Mouse (Mus musculus) neural tube, embryonic 13.5 days (tissue): Measurements from ENCODE around the gene Gm13691. TPM values are rescaled to one million over a fixed set of nuclear protein-coding genes. Genes with fewer than 3 reads are reported as not detected.
"Not testable (repeated sequence)": the region's sequence is repeated elsewhere in the genome, so short reads cannot be mapped to it uniquely, and the experiment has no call there.

Experiments
- ATAC-seq: fragments of 200-750 bp; cut with Nextera tagmentation; 2 replicates; pipeline ENCODE4 v1.8.0; 2017; ENCODE audit warnings: low read depth, mild to moderate bottlenecking, moderate TSS enrichment, moderate library complexity
- H3K27ac ChIP-seq: fragments of 300-500 bp; sonication (generic); replicated peaks from 2 replicates; pipeline ENCODE4 v1.5.1; 2015; ENCODE audit warnings: moderate library complexity, mild to moderate bottlenecking, inconsistent platforms
- H3K27me3 ChIP-seq: fragments of 300-500 bp; sonication (generic); 2 replicates; pipeline ENCODE4 v1.6.1; 2015; ENCODE audit warnings: mild to moderate bottlenecking, inconsistent platforms
- H3K36me3 ChIP-seq: fragments of 300-500 bp; sonication (generic); 2 replicates; pipeline ENCODE4 v1.6.1; 2015; ENCODE audit warnings: mild to moderate bottlenecking, inconsistent platforms
- H3K4me1 ChIP-seq: fragments of 300-500 bp; sonication (generic); replicated peaks from 2 replicates; pipeline ENCODE4 v1.6.1; 2015; ENCODE audit warnings: inconsistent platforms
- H3K4me2 ChIP-seq: fragments of 300-500 bp; sonication (generic); 2 replicates; pipeline ENCODE4 v1.6.1; 2015; ENCODE audit warnings: inconsistent platforms, mild to moderate bottlenecking, moderate library complexity
- H3K4me3 ChIP-seq: fragments of 300-500 bp; sonication (generic); 2 replicates; pipeline ENCODE4 v1.5.1; 2015; ENCODE audit warnings: mild to moderate bottlenecking, inconsistent platforms
- H3K9ac ChIP-seq: fragments of 300-500 bp; sonication (generic); 2 replicates; pipeline ENCODE4 v1.6.1; 2015; ENCODE audit warnings: moderate library complexity, mild to moderate bottlenecking, inconsistent platforms
- H3K9me3 ChIP-seq: fragments of 300-500 bp; sonication (generic); 2 replicates; pipeline ENCODE4 v1.6.1; 2016; ENCODE audit warnings: inconsistent platforms
- WGBS: fragments of 180-500 bp; shearing (Covaris S2); methylation state at CpG from one replicate; pipeline ENCODE4 v1.1.7; 2015; 5-methylcytosine and 5-hydroxymethylcytosine counted together
- polyA plus RNA-seq: library from polyadenylated mRNA; unstranded; fragments of >200 nt; fragmentation: Nextera tagmentation; extraction: Ambion mirVana; gene quantifications from 2 replicates; pipeline ENCODE4 v1.2.1, GENCODE M21; 2015

The Gm13691 gene
- polyA plus RNA-seq, 1 experiment from 2014 or later = not detected

DNA sequence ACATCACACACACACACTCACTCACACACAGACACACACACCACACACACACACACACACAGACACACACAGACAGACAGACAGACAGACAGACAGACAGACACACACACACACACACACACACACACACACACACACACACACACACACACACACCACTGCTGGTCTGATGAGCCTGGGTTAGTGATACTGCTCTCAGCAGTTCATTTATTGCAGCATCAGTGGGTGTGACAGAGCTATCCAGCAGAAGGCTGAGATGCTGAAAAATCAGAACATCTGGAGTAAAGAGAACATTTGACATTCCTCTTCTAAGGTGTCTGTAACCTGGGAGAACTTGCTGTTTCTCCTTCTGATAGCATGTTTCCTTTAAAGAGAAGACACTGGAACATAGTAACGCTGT is 47.6 kb downstream of the Gm13691 start:
- H3K36me3 ChIP-seq, H3K4me3 ChIP-seq, ATAC-seq, H3K27me3 ChIP-seq, H3K9me3 ChIP-seq, H3K4me2 ChIP-seq, H3K27ac ChIP-seq, H3K9ac ChIP-seq, H3K4me1 ChIP-seq: not testable (repeated sequence)
- WGBS = 77% methylated on average over 1 of the region's 1 CpGs

DNA sequence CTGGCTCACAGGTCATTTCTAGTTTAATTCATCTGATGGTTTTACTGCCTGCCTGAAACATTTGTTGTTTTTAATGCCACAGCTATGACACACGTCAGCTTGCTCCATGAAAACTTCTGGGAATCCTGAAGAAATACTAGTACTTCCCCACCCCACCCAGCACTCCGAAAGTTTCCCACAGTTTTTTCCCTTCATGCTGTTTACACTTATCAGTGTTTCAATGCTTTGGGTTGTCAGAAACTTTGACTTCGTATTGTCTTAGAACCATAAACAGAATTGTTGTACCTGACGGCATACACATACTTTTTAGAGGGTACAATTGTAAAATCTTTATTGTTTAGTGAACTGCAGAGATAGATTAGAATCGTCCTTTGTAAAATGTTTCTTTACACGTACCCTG is 48.9 kb downstream of the Gm13691 start:
- Histone ChIP-seq H3K4me3 (no peak overlapping the region), H3K9ac (no peak overlapping the region), H3K4me1 (no peaks in the 10 kb centered on the region), H3K9me3 (no peaks in the 10 kb centered on the region), H3K27ac (no peak overlapping the region), H3K4me2 (no peak overlapping the region), H3K36me3 (no peaks in the 10 kb centered on the region), H3K27me3 (no peaks in the 10 kb centered on the region)
- WGBS = 68% methylated on average over 6 of the region's 6 CpGs
- ATAC-seq = no peak

Other genes starting within 250 kb of the Gm13691 start
- 79.8 and 86.9 TPM in 2 replicates for gene Fam171b, start 177.9 kb upstream of the Gm13691 start, polyA plus RNA-seq
- not detected in 2 replicates for gene Zswim2, start 49.3 kb upstream of the Gm13691 start, polyA plus RNA-seq
- gene Gm13698, start 34.9 kb upstream of the Gm13691 start, polyA plus RNA-seq = not detected in 2 replicates
- gene Gm13693, start 29.1 kb upstream of the Gm13691 start, polyA plus RNA-seq = not detected in 2 replicates
- not detected in 2 replicates for gene Gm13695, start 23.2 kb upstream of the Gm13691 start, polyA plus RNA-seq
- gene Gm13696, start 17.4 kb upstream of the Gm13691 start, polyA plus RNA-seq = not detected in 2 replicates
- not detected in 2 replicates for gene Gm13694, start 11.6 kb upstream of the Gm13691 start, polyA plus RNA-seq
- gene Gm13697, start 5.8 kb upstream of the Gm13691 start, polyA plus RNA-seq = not detected in 2 replicates